Mouse (Mus musculus): ENCODE results near the gene Prom2.

- peak; percentile 90 for TF ChIP-seq CTCF (IDR thresholded peaks at IDR 0.05; ENCODE audit: low read depth)
- no peak for TF ChIP-seq EP300 (optimal IDR thresholded peaks at IDR 0.05)
Measured at GRCm38 (mm10) chr2:127559070-127559966, 18.1 kb upstream of the Prom2 start.

All from stomach, postnatal 0 days (tissue).